Mouse (Mus musculus) spleen, postnatal 36 days (tissue): ENCODE results near the gene Mfsd12.

Experiments
- DNase-seq, 2 experiments: peaks; one replicate each; pipeline ENCODE4 v3.0.0; 2022; ENCODE audit warnings: low spot score in 2 of 2, mixed read lengths in 1 of 2

The Mfsd12 gene

DNA sequence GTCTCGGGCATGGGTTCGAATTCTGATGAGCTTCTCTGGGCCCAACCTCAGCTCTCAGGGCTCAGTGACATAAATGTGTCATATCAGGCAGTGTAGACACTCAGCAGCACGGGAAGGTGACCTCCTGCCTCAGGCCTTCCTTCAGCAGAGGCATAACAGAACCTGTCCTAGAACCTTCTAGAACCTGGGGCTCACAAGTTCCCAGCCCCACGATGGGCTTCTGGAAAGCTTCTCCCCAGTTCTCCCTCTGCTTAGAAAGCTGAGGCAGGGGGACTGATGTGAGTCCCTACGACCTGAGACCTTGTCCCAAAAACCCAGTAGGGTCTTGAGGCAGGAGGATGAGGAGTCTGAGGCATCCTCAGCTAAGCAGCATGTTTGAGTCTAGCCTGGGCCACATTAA lies 57.9 kb downstream of the Mfsd12 start:
- no peak for DNase-seq
